Mouse (Mus musculus) limb, embryonic 15.5 days (tissue): ENCODE measurements at regions not wholly inside any gene's neighbourhood (a gene's known extent, or its start where the extent isn't known, plus 50 kb on each side); places are given as distances from the start of the nearest gene placed in this dataset.
A peak's percentile ranks its signal among the peaks of the same experiment; 100 is the strongest.
"Not testable (repeated sequence)": the region's sequence is repeated elsewhere in the genome, so short reads cannot be mapped to it uniquely, and the experiment has no call there.

Experiments used
- ATAC-seq: fragments of 200-750 bp; cut with Nextera tagmentation; 2 replicates; pipeline ENCODE4 v1.8.0; 2017; ENCODE audit warnings: low read depth, moderate TSS enrichment; ENCODE audit not compliant: insufficient number of reproducible peaks, low FRiP score, low TSS enrichment
- H3K27ac ChIP-seq: fragments of 300-500 bp; sonication (generic); 2 replicates; pipeline ENCODE4 v1.5.1; 2015; ENCODE audit warnings: moderate library complexity, mild to moderate bottlenecking, inconsistent platforms
- H3K27me3 ChIP-seq: fragments of 300-500 bp; sonication (generic); 2 replicates; pipeline ENCODE4 v1.6.1; 2015; ENCODE audit warnings: inconsistent platforms
- H3K36me3 ChIP-seq: fragments of 300-500 bp; sonication (generic); 2 replicates; pipeline ENCODE4 v1.6.1; 2015; ENCODE audit warnings: inconsistent platforms
- H3K4me1 ChIP-seq: fragments of 300-500 bp; sonication (generic); 2 replicates; pipeline ENCODE4 v1.6.1; 2015; ENCODE audit warnings: inconsistent platforms
- H3K4me2 ChIP-seq: fragments of 300-500 bp; sonication (generic); 2 replicates; pipeline ENCODE4 v1.6.1; 2015; ENCODE audit warnings: mild to moderate bottlenecking, inconsistent platforms
- H3K4me3 ChIP-seq: fragments of 300-500 bp; sonication (generic); 2 replicates; pipeline ENCODE4 v1.5.1; 2015; ENCODE audit warnings: mild to moderate bottlenecking, inconsistent platforms
- H3K9ac ChIP-seq: fragments of 300-500 bp; sonication (generic); 2 replicates; pipeline ENCODE4 v1.6.1; 2015; ENCODE audit warnings: inconsistent platforms
- H3K9me3 ChIP-seq: fragments of 300-500 bp; sonication (generic); 2 replicates; pipeline ENCODE4 v1.6.1; 2016; ENCODE audit warnings: inconsistent platforms
- WGBS: fragments of 180-500 bp; shearing (Covaris S2); methylation state at CpG from one replicate; pipeline ENCODE4 v1.1.7; 2015; 5-methylcytosine and 5-hydroxymethylcytosine counted together

DNA sequence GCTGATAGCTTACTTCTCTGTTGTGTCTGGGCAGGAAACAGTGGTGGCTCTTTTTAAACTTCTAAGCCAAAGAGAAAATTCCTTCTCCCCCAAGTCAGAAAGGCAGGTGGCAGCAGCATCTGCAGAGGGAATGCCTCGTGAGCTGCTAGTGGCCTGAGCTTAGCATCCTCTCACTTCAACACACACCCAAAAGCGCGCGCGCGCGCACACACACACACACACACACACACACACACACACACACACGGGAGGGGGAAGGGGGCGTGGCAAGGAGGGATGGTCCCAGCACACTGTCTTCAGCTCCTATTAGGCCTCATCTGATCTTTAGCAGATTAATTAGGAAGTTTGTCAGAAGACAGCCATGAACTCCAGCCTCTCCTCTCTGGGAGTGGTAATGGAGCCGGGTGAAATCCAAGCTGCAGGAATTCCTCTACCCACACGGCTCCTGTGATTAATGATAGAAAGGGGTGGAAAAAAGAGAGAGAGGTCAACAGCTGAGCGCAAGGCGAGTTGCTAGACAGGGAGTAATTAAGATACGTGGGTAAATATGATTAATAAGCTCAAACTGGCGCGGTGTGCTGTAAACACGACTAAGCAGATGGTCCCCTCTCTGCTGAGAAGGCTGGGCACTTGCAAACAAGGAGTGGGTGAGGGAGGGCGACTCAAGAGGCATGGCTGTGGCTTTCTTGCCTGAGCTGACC, 349.8 kb upstream of the Zfp703 start:
- H3K27me3 ChIP-seq: peaks cover 9% of the 10 kb centered on the region; the same call in 1 of the 2 replicates
- ATAC-seq: no peak
- no peaks in the 10 kb centered on the region for H3K9me3 ChIP-seq
- H3K9ac ChIP-seq: no peak overlapping the region
- peak overlapping the region; percentile 29 for H3K4me2 ChIP-seq
- H3K27ac ChIP-seq: no peak overlapping the region
- no peaks in the 10 kb centered on the region for H3K36me3 ChIP-seq
- peaks cover 20% of the 10 kb centered on the region for H3K4me1 ChIP-seq
- 35% methylated on average over 18 of the region's 18 CpGs for WGBS
- no peak overlapping the region for H3K4me3 ChIP-seq

DNA sequence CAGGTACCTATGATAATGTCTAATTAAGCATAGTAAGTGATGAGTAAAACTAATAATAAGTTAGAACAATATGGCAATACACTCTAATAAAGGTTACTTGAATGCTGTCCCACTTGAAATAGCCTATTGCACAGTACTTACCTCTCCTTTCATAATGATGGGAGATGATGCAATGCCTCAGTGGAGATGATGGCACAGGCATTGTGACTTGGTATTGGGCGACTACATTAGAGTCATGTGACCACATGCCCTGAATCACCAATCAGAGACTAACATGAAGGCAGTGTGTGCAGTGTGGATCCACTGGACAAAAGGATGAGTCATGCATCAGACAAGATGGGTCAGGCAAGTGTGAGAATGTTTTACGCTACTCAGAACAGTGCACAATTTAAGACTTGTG, 346.6 kb upstream of the Zfp703 start:
- H3K9ac ChIP-seq: no peak overlapping the region
- no peak for ATAC-seq
- no peak overlapping the region for H3K4me3 ChIP-seq
- H3K9me3 ChIP-seq: no peaks in the 10 kb centered on the region
- no peaks in the 10 kb centered on the region for H3K36me3 ChIP-seq
- no peak overlapping the region for H3K4me2 ChIP-seq
- H3K27ac ChIP-seq: no peak overlapping the region
- WGBS: 92% methylated on average over 2 of the region's 2 CpGs
- H3K27me3 ChIP-seq: peaks cover 9% of the 10 kb centered on the region; the same call in 1 of the 2 replicates
- H3K4me1 ChIP-seq: peaks cover 20% of the 10 kb centered on the region

DNA sequence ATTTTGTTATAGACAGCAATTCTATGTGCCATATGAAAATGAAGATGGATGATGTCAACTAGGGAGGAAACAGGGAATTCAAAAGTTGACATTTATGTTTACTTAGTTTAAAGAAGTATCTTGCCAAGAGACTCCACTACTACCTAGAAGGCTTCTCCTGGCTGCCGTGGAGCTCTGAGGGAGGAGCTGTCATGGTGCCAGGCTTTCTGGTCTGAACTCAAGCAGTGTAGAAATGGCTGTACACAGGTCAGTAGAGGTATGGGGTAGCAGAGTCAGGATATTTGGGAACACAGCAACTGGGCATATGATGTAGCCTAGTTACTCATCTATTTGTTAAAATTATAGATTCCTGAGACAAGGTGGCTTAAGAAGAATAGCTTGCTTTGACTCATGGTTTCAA, 341.4 kb upstream of the Zfp703 start:
- no peaks in the 10 kb centered on the region for H3K36me3 ChIP-seq
- H3K9me3 ChIP-seq: no peaks in the 10 kb centered on the region
- H3K4me1 ChIP-seq: no peaks in the 10 kb centered on the region
- H3K4me2 ChIP-seq: no peak overlapping the region
- no peak overlapping the region for H3K27ac ChIP-seq
- 46% methylated on average over 1 of the region's 1 CpGs for WGBS
- ATAC-seq: no peak
- no peak overlapping the region for H3K9ac ChIP-seq
- H3K27me3 ChIP-seq: peaks cover 9% of the 10 kb centered on the region; the same call in 1 of the 2 replicates
- H3K4me3 ChIP-seq: no peak overlapping the region

DNA sequence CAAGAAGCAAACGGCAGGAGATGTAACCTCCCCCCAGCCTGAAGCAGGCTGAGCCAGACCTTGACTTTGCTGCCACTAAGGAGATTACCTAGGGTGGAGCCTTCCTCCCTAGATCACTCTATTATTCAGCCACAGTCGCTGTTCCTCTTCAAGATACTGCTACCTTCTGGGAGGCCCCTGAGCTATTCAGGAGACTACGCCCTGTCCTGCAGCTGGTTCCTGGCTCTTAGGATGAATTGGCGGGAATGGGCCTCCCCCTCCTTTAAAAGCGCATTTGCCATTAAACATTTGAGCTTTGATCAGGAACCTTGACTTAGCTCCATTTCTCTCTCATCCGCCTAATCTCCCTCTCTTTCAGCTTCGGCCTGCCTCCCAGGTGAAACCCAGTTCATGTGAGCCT, 331.8 kb upstream of the Zfp703 start:
- H3K4me3 ChIP-seq, H3K27ac ChIP-seq, ATAC-seq, H3K4me2 ChIP-seq, H3K36me3 ChIP-seq, H3K4me1 ChIP-seq, H3K9me3 ChIP-seq, H3K27me3 ChIP-seq, H3K9ac ChIP-seq: not testable (repeated sequence)
- WGBS: 82% methylated on average over 7 of the region's 7 CpGs

DNA sequence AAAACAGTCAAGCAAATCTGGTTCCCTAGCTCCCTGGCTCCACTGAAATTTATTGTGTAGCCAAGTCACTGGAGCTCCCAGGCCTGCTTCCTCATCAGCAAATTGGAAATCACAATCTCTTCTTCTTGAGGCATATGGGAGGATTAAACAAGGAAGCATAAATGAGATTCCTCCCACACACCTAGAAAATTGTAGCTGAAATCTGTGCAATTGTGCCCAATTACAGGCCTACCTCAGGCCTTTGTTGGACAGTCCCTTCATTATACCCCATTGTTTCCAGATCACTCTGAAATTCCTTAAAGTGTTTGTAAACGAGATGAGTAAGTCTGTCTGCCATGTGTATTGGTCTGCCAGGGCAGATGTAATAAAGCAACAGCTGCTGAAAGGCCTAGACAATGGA, 326.8 kb upstream of the Zfp703 start:
- H3K4me3 ChIP-seq: no peak overlapping the region
- no peak overlapping the region for H3K4me2 ChIP-seq
- no peak for ATAC-seq
- no peak overlapping the region for H3K9ac ChIP-seq
- no peaks in the 10 kb centered on the region for H3K4me1 ChIP-seq
- H3K27me3 ChIP-seq: peaks cover 17% of the 10 kb centered on the region
- H3K27ac ChIP-seq: no peak overlapping the region
- H3K9me3 ChIP-seq: no peaks in the 10 kb centered on the region
- H3K36me3 ChIP-seq: no peaks in the 10 kb centered on the region
- WGBS: 16% methylated on average over 1 of the region's 1 CpGs

DNA sequence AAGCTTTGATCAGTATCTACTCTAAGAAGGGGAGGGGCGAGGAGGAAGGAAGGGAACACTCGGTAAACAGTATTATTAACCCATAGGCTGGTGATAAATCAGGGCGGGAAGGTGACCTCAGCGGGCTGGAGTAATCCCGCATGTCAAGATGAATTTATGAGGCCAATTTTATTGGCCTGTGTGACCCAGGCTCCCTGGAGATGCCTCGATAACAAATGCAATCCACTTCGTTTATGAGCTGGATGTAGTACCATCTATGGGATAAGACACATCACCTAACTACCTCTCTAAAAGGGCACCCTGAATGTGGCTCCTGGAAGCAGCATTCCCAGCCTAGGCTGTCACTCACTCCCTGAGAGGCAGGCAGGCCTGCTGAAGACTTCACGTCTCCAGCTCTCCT, 321.2 kb upstream of the Zfp703 start:
- 7% methylated on average over 8 of the region's 8 CpGs for WGBS
- Histone ChIP-seq H3K9ac (no peak overlapping the region), H3K4me1 (peaks cover 11% of the 10 kb centered on the region; the same call in 1 of the 2 replicates), H3K4me2 (no peak overlapping the region), H3K36me3 (no peaks in the 10 kb centered on the region), H3K4me3 (no peak overlapping the region), H3K27me3 (peaks cover 43% of the 10 kb centered on the region), H3K9me3 (no peaks in the 10 kb centered on the region), H3K27ac (no peak overlapping the region)
- ATAC-seq: no peak

DNA sequence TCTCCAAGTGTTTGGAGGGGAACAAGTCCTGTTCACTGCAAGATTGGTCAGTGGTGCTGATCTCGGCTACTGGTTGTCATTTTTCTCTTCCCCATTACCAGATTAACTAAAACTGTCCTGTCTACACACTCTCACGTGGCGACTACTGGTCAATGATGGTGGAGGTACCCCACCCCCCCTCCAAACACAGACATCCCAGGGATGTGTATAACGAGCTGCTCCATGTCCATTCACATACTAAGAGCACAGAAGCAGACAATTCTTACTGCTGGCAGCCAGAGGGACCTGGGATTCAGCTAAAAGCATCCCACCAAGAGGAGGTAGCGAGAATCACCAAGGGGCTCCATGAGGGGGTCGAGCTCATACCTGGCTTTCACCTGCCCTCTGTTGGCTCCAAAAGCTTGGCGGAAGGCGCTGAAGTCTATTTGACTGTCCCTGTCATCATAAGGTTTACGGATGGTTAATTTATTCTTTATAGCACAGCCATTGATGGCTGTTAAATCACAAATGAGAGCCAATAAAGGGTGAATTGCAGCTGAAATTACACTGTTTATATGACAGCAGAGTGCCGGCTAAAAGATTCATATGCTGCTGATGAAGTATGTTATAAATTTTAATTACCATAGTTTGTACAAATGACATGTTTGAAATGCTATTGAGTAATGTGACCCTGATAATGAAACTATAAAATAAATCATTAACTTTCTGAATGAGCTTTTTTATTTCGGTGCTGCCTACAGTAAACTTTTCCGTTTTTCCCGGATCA, 320.6 kb upstream of the Zfp703 start:
- Histone ChIP-seq H3K9ac (no peak overlapping the region), H3K4me3 (no peak overlapping the region), H3K4me1 (peaks cover 12% of the 10 kb centered on the region; the same call in 1 of the 2 replicates), H3K36me3 (no peaks in the 10 kb centered on the region), H3K4me2 (no peak overlapping the region), H3K9me3 (no peaks in the 10 kb centered on the region), H3K27me3 (peaks cover 47% of the 10 kb centered on the region), H3K27ac (no peak overlapping the region)
- WGBS: 28% methylated on average over 13 of the region's 13 CpGs
- no peak for ATAC-seq

DNA sequence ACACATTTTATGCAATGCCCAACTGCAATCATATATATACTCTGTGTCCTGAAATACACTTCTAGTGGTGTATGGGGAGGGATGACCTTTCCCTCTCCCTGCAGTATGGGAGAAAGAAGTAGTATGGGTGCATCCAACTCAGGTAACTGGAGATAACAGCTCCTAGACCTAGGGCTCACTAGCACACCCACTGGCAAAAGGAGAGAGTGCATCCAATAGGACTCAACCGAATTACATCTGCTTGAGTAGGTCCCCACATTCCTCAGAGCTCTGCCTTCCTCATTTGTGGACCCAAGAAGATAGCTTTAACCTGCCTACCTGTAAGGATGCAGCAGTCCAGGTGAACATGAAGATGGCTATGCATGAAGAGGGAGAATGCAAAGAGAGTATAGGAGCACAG, 317.7 kb upstream of the Zfp703 start:
- Histone ChIP-seq H3K9ac (no peak overlapping the region), H3K4me3 (no peak overlapping the region), H3K9me3 (no peaks in the 10 kb centered on the region), H3K4me1 (peaks cover 14% of the 10 kb centered on the region; the same call in 1 of the 2 replicates), H3K4me2 (no peak overlapping the region), H3K27ac (no peak overlapping the region), H3K27me3 (peaks cover 51% of the 10 kb centered on the region), H3K36me3 (no peaks in the 10 kb centered on the region)
- 39% methylated on average over 1 of the region's 1 CpGs for WGBS
- no peak for ATAC-seq

DNA sequence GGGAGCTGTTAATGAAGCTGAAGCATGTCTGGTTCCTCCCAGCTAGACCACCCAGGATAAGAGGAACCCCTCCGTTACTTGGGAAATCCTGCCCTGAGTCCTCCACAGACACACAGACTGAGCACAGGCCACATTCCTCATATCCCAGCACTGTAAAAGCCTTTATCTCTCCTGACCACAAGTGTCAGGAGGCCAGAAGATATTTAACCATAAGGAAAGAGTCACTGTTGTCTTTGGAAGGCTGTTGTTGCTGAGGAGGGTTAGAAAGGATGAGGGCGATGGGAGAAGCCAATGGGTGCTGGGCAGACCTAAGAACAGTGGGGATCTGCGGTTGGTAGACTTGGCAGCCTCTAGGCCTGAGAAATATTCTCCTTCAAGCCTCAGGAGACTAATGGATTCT, 307.6 kb upstream of the Zfp703 start:
- Histone ChIP-seq H3K9me3 (no peaks in the 10 kb centered on the region), H3K36me3 (no peaks in the 10 kb centered on the region), H3K4me1 (peaks cover 22% of the 10 kb centered on the region), H3K4me3 (no peak overlapping the region), H3K27ac (no peak overlapping the region), H3K27me3 (peaks cover 40% of the 10 kb centered on the region; the same call in 1 of the 2 replicates), H3K9ac (no peak overlapping the region), H3K4me2 (no peak overlapping the region)
- ATAC-seq: no peak
- WGBS: 76% methylated on average over 3 of the region's 3 CpGs

DNA sequence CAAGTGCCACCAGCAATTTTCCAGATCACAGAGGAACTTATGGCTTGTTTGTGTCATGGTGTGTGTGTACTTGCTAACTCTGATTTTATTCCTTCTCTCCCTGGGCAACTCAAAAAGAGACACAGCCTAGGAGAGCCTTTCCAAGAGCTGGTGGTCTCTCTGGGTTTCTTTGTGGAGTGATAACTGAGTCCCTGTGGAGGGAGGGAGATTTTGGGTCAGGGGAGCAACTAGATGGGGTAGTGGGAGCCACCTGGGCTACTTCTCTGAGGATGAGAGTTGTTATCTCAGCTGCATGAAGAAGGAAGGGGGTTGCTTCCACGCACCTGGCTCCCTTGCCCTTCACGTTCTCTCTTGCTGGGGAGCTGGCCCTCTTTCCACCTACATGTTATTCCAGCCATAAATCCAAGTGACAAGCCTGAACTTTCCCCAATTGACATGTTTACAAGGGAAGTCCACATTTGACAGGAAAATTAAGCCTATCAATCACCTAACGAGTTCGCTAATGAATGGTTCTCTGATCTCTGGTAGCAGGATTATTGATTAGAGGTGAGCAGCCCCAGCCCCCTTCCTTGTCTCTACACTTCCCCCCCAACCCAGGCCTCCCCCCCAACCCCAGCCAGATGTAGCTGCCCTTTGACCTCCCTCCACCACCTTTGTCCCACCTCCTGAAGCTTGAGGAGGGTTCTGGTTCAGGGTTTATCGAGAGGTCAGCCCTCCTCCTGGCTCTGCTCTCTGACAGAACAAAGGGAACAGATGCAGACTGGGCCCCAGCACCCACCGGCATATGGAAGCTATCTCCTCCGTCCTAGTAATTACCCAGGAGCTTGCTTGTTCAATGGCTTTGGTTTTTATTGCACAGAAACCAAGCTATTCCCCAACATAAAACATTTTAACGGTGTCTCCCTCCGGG, 304.4 kb upstream of the Zfp703 start:
- Histone ChIP-seq H3K27me3 (peaks cover 43% of the 10 kb centered on the region; the same call in 1 of the 2 replicates), H3K4me3 (no peak overlapping the region), H3K4me1 (peaks cover 22% of the 10 kb centered on the region), H3K36me3 (no peaks in the 10 kb centered on the region), H3K27ac (no peak overlapping the region), H3K9me3 (no peaks in the 10 kb centered on the region), H3K9ac (no peak overlapping the region), H3K4me2 (no peak overlapping the region)
- 18% methylated on average over 9 of the region's 9 CpGs for WGBS
- ATAC-seq: no peak

DNA sequence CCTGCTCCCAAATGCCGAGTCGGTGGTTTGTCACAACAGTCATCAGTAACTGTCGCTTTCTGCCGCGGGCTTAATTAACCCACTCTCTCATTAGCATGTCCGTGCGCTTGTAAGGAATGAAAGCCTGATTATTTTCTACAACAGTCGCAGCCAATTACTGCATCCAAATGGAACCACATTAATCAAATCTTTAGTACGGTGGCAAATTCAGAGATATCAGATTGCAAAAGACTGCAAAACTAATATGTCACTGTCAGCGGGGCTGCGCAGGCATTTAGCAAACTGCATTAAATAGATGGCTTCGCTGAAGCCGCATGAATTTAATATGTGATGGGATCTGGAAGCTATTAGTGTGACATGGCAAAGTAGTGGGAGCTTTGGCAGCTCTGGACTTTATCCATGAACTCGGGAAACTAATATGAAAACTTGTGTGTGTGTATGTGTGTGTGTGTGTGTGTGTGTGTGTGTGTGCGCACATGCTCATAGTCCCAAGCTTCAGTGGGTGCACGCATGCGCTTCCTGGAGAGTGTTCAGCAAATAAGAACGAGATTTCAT, 299.5 kb upstream of the Zfp703 start:
- Histone ChIP-seq H3K4me3 (no peak overlapping the region), H3K27ac (no peak overlapping the region), H3K4me1 (peaks cover 22% of the 10 kb centered on the region), H3K36me3 (no peaks in the 10 kb centered on the region), H3K27me3 (peaks cover 55% of the 10 kb centered on the region), H3K9ac (no peak overlapping the region), H3K4me2 (peak overlapping the region; percentile 20; the same call in 1 of the 2 replicates), H3K9me3 (no peaks in the 10 kb centered on the region)
- 15% methylated on average over 18 of the region's 18 CpGs for WGBS
- ATAC-seq: no peak
